Mouse (Mus musculus) olfactory bulb, adult 2 months (tissue): ENCODE data around the gene Gabrg3.

Experiments
- CTCF ChIP-seq: fragments of 200-500 bp; IDR thresholded peaks from 2 replicates; pipeline ENCODE4 v1.5.1; 2012; ENCODE audit warnings: low read depth, mild to moderate bottlenecking, low read length, moderate library complexity; ENCODE audit not compliant: insufficient read depth
- POLR2A ChIP-seq: fragments of 200-500 bp; IDR thresholded peaks from 2 replicates; pipeline ENCODE4 v1.6.1; 2012; ENCODE audit warnings: mild to moderate bottlenecking, low read depth, low read length, moderate library complexity; ENCODE audit not compliant: insufficient read depth

GRCm38 (mm10) chr7:57356565-57357301, 30.3 kb downstream of the Gabrg3 start:
- TF ChIP-seq CTCF (no peak), POLR2A (no peak)
